Mouse (Mus musculus): ENCODE data around the gene Sobp. TPM values are rescaled to one million over a fixed set of nuclear protein-coding genes. Genes with fewer than 3 reads are reported as not detected.

Gene Sobp
- total RNA-seq, 2 experiments from 2014 or later, result 6.5 TPM

- DNase-seq (ENCODE audit: low spot score in 2 of 2), result no peak
These were observed 12.0 kb downstream of the Sobp start for GRCm38 (mm10) chr10:43162318-43162717.

- DNase-seq (ENCODE audit: low spot score in 2 of 2), result no peak
These were observed 15.0 kb downstream of the Sobp start for GRCm38 (mm10) chr10:43159333-43159732.

GRCm38 (mm10) chr10:43158917-43159316 is 15.4 kb downstream of the Sobp start:
- DNase-seq (ENCODE audit: low spot score in 2 of 2), result no peak

GRCm38 (mm10) chr10:43155046-43155560 is 19.2 kb downstream of the Sobp start:
- DNase-seq (ENCODE audit: low spot score in 2 of 2), result peak; percentile 19 to 53

- no peak for DNase-seq (ENCODE audit: low spot score in 2 of 2)
These were observed 21.7 kb downstream of the Sobp start for GRCm38 (mm10) chr10:43152643-43153042.

GRCm38 (mm10) chr10:43148456-43148855 is 25.9 kb downstream of the Sobp start:
- no peak for DNase-seq (ENCODE audit: low spot score in 2 of 2)

- DNase-seq (ENCODE audit: low spot score in 2 of 2), result no peak
These were observed 31.2 kb downstream of the Sobp start for GRCm38 (mm10) chr10:43143173-43143572.

GRCm38 (mm10) chr10:43134027-43134426 is 40.3 kb downstream of the Sobp start:
- no peak for DNase-seq (ENCODE audit: low spot score in 2 of 2)

- no peak for DNase-seq (ENCODE audit: low spot score in 2 of 2)
These were observed 45.6 kb downstream of the Sobp start for GRCm38 (mm10) chr10:43128750-43129149.

- no peak for DNase-seq (ENCODE audit: low spot score in 2 of 2)
These were observed 49.8 kb downstream of the Sobp start for GRCm38 (mm10) chr10:43124561-43124960.

GRCm38 (mm10) chr10:43124156-43124555 is 50.2 kb downstream of the Sobp start:
- DNase-seq (ENCODE audit: low spot score in 2 of 2), result no peak

- DNase-seq (ENCODE audit: low spot score in 2 of 2), result no peak
These were observed 50.9 kb downstream of the Sobp start for GRCm38 (mm10) chr10:43123422-43123821.

- no peak for DNase-seq (ENCODE audit: low spot score in 2 of 2)
These were observed 53.5 kb downstream of the Sobp start for GRCm38 (mm10) chr10:43120688-43121450.

- no peak for DNase-seq (ENCODE audit: low spot score in 2 of 2)
These were observed 58.0 kb downstream of the Sobp start for GRCm38 (mm10) chr10:43116083-43116927.

- DNase-seq (ENCODE audit: low spot score in 2 of 2), result no peak
These were observed 62.0 kb downstream of the Sobp start for GRCm38 (mm10) chr10:43112296-43112695.

GRCm38 (mm10) chr10:43106616-43107015 is 67.7 kb downstream of the Sobp start:
- DNase-seq (ENCODE audit: low spot score in 2 of 2), result no peak

- no peak for DNase-seq (ENCODE audit: low spot score in 2 of 2)
These were observed 68.1 kb downstream of the Sobp start for GRCm38 (mm10) chr10:43106196-43106595.

GRCm38 (mm10) chr10:43100513-43100912 is 73.8 kb downstream of the Sobp start:
- DNase-seq (ENCODE audit: low spot score in 2 of 2), result no peak

GRCm38 (mm10) chr10:43099229-43099628 is 75.1 kb downstream of the Sobp start:
- DNase-seq (ENCODE audit: low spot score in 2 of 2), result no peak

GRCm38 (mm10) chr10:43097755-43098154 is 76.6 kb downstream of the Sobp start:
- DNase-seq (ENCODE audit: low spot score in 2 of 2), result no peak

- no peak for DNase-seq (ENCODE audit: low spot score in 2 of 2)
These were observed 77.7 kb downstream of the Sobp start for GRCm38 (mm10) chr10:43096614-43097013.

GRCm38 (mm10) chr10:43094537-43094936 is 79.8 kb downstream of the Sobp start:
- no peak for DNase-seq (ENCODE audit: low spot score in 2 of 2)
